Mouse (Mus musculus) mouse embryonic stem cell (cell line): ENCODE measurements around the gene Cldn18.

Source experiments
- in situ Hi-C, 2 experiments: fragments of 300-500 bp; cut with MboI; formaldehyde crosslinking; loops; 1 replicate in 1 of 2; 3 replicates in 1 of 2; pipeline ENCODE4 v1.14.3; 2019 to 2020; ENCODE audit warnings: low sequenced_read_pairs in 2 of 2, low pct_unique_long_range_greater_than_20kb in 1 of 2, mixed read lengths in 1 of 2; ENCODE audit not compliant: unreplicated experiment in 1 of 2

Cldn18 gene

DNA sequence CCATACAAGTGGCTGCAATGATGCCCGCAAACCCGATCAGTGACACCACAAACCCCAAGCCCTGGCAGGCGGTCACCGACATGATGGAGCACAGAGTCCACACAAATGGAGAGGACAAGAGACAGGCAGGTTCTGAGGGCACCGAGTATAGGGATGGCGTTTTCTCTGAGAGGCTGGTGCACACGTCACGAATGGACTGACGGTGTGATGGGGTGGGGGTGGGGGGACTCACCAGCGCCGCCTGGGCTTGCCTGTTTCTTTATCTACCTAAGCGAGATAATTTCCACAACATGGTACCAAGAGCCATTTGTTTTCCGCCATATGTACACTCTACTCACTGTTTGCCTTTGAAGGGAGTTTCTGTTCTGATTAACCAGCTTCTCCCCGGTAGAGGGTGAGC is at the start of gene Cldn18:
TSS of gene Cldn18 (minus strand) at position 134 of the 400 bp plus-strand sequence.
- in situ Hi-C loops: no loop called here

DNA sequence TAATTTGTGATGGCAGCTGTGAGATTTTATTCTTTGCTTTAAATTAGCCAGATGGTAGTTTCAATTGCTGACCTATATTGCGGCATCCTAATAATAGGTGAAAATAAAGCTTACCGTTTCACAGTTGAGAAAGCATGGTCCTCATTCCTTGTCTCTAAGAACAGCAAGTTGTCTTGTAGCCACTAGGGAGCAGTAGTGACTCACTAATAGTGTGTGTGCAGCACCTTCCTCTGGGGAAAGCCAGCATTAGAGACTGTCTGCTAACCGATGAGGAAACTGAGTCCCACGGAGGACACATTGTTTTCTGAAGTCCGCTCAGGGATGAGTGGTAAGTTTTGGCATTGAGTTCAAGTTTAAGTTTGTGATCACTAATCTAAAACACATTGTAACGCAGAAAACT is 46.5 kb upstream of the Cldn18 start:
- in situ Hi-C loops: no loop called here

DNA sequence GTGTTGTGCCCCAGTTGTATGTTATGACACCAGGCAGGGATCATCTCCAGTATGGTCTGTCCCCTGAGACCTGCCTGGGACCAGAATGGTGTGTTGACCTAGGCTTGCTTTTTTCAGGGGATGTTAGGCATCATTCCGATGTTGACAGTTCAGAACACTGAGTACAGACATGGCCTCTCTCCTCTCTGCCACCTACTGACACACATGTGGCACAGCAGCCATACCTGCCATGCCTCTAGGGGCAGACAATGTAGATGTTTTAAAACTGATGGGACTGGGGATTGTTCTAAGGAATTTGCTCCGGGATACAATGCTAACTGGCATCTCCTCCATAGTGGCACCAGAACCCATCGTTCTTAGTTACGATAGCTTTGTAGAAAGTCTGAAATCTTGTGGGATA is 33.2 kb upstream of the Cldn18 start:
- in situ Hi-C loops: no loop called here

DNA sequence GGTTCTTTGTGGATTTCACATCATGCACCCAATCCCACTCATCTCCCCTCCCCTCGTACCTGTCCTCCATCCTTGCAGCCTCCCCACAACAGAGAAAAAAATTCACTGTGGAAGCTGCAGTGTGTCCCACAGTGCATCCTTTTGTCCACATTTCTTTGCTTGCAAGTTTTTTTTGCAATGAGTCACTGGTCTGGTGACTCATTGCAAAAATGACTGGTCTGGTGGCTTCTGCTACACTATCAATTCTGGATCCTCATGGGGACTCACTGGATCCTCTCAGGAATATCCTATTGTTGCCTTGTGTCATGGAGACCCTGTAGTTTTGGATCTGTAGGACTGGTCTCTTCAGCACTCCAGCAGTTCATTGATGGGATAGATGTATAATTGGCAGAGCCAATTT is 31.2 kb upstream of the Cldn18 start:
- in situ Hi-C loops: no loop called here

DNA sequence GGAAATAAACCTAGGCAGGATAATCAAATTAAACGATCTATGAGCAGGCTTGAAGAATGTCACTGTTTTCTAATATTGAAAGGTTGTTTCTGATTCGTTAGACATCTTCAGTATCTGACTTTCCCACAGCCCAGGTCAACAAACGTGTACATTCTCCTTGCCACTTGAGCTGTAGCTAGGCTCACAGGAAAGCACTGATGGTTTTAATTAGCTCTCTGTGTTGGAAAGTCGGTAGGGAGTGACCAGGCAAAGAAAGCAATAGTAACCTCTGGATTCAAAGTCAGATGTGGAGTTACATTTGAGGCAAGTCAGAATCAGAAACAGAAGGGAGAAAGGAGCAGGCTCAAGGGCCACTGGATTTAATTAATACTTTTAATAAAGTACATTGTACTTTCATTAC is 30.7 kb upstream of the Cldn18 start:
- in situ Hi-C loops: no loop called here

DNA sequence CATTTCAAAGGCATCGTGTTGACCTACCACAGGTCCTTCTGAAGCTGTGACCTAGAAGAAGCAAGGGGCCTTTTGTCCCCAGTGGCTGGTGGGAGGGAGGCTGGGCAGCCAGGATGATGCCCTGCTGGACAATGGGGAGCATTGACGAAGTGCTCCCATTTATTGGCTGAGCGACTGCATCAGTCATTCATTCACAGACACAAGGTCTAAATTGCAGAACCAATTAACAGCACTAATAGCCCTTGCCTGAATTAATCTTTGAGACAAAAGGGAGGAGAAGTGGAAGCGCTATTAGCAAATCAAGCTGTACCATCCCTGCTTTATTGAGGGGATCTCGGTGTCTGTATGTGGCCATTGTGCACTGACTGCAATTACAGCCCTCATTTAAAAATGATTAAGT is 27.5 kb upstream of the Cldn18 start:
- in situ Hi-C loops: no loop called here

DNA sequence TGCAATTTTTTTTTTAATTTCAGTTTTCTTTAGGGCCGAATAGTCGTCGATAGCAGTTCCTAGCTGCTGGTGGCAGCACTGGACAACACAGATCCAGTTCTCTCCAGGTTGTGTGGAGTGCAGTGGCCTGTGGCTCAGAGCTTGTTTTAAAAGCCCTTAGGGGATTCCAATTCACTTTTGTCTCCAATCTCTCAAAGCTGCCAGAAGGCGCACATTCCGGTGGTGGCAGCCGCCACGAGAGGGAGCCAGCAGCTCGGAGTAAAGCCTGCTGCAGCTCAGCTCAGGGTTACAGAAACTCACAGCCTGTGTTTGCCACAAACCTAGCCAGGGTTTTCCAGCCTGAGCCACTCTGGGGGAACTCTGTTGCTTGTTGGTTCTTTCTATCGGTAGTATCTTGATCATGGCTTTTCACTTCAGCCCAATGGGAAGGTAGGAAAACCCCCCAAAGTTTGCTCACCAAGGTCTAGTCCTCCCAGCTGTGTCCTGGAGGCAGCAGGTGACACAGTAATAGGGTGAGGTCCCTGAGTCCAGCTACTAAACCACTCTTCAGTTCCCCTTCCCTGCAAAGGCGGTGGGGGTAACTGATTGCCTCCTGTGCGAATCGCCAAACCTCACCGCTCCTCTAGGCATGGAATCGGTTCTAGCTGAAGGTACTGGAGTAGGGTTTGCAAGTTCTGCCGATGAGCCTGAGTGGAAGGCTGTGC is 13.0 kb upstream of the Cldn18 start:
- in situ Hi-C loops: no loop called here

DNA sequence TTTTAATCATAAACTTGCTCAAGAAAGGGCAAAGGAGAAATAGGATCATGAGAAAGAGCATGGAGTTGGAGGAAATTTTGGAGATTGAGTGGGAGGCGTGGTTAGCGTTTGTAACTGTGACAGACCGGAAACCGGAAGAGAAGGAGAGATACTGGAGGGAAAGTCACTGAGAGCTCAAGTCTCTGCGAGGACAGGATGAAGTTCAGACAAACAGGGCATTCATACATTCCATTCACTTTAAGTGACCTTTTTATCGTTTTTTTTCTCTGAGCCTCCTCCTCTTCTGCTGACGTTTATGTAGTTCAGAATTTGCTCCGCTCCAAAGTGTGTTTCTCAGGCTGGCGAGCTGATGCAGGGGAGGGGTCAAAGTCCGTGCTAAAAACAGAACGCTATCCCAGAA is 10.8 kb upstream of the Cldn18 start:
- in situ Hi-C loops: no loop called here

DNA sequence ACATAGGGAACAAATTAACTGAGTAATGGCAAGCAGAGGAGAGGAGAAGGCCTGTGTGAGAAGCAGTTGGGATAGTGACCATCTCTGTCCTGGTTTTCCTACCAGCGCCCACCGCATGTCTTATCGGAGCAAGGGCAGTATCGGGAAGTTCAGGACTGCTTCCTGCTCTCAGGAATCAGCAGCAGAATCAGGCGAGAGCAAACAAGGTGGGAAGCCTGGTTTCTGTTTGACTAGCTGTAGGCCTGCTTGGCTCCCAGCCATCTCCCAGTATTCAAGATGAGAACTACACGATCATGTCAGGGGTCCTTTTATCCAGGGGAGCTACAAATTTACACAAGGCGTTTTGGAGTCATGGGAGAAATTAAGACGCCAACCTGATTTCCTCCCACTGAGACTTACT is 8.2 kb upstream of the Cldn18 start:
- in situ Hi-C loops: no loop called here

DNA sequence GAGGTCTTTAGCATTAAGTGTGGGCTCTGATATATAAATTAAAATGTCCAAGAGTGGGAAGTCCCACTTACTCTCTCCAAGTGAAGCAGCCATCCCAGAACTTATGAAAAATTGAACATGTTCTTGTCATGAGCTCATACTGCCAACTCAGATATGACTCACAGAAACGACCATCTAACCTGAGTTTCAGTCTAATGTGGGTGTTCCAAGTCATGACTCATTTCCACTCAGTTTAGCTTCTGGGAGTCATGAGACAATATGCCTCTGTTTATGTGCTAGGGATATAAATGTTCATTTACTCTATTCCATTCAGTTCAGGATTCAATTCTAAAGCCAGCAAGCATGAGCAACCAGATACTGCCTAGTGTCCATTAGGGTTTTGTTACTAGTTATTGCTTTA is 2.9 kb upstream of the Cldn18 start:
- in situ Hi-C loops: no loop called here

DNA sequence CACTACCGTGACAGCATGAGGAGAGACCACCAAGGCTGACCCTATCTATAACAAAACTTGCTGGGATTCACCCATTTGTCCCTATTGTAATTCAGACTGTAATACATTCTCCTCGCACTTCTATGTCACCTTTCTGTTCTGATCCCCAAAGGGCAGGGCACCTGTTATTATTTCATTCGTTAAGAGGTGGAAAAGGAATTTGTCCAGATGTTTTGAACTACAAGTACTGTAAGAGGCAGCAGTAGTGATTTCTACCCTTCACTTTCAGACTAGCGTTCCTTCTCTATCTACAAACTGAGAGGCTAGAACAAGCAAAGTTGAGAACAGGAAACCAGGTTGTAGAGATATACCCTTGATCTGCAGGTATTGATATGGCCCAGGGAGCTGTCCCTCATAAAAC is 6.8 kb downstream of the Cldn18 start:
- in situ Hi-C loops: no loop called here

DNA sequence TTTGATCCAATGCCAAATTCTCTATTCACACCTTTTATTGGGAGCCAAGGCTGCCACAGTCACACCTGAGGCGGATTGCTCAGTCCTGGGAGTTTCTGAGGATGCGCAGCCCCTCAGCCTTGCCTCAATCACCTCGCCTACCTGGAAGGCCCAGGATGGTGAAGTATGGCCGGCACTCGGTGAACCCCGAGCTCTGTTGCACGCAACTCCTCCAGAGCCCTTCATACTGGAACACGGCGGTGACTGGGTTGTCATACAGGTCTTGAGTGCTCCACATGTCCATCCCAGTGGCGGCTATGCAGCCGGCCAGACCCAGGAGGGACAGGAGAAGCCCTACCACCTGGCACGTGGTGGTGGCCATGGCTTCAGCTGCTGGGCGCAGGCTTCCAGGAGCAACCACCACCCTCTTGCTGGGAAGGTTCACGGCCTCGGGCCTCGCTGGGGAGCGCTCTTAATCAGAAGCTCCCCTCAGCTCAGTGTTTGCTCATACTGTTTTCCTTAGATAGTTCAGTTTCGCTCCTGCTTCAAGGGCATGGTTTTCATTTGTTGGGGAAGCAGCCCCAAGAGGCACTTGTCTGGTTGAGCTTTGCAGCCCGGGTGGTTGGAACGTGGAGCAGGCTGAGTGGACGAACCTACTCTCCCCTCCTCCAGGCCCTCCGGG is 7.3 kb downstream of the Cldn18 start:
- in situ Hi-C loops: no loop called here

DNA sequence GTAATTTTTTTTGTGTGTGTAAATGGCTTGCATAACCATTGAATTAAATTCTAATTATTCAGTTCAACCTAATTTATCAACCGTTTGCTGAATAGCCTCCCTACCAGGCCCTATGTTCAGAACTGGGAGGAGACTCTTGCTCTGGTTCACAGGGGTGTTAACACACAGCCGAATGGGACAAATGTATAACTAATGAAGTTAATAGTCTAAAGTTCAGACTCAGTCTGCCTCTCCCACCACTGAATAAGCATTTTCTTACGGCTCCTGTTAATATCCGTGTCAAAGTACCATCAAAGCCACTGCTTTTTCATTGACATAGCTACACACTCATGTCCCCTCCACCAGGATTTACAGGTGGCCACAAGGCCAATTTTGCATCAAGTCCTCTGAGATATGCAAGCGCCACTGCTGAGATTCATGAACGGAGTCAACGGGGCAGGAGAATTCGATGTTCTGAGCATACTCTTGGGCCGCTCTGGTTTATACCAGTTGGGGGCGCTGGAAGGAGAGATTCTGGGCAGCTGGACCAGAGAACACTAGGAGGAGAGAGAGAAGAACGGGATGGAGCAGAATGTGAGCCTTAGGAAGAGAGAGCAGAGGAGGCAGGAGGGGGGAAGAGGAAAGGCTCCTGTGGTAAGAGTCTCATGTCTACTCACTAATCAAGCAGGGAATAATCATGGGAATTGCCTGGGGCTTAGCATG is 9.5 kb downstream of the Cldn18 start:
- in situ Hi-C loops: no loop called here

DNA sequence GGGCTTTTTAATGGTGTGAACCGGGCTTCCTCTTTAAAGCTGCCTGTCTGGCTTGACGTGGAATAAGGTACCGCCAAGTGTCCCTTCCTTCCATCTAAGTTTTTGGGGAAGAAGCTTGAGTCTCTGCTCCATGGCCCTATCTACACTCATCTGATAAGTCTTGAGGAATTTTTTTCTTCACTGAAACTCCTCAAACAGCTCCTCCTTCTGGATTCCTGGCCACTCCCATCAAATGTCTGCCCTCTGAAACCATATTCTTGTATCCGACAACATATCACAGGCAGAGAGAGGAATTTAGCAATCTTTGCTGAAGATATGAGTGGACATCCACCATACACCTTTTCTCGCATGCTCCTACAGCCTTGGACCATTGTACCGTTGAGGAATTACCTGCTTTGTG is 10.8 kb downstream of the Cldn18 start:
- in situ Hi-C loops: no loop called here

DNA sequence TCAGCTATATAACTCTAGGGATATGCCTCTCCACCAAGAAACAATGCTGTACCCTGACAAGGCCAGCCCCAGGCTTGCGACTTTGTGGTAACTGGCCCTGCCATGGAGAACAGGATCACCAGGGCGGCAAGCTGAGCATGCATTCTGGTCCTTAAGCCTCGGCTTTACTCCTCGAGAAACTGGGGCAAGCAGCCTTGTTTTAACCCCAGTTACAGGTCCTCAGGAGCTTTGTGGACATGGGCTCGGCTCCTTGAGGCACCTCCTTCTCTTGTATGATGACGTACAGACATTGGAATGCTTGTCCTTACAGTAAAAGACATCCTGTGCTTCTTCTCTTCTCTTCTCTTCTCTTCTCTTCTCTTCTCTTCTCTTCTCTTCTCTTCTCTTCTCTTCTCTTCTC is 13.4 kb downstream of the Cldn18 start:
- in situ Hi-C loops: no loop called here

DNA sequence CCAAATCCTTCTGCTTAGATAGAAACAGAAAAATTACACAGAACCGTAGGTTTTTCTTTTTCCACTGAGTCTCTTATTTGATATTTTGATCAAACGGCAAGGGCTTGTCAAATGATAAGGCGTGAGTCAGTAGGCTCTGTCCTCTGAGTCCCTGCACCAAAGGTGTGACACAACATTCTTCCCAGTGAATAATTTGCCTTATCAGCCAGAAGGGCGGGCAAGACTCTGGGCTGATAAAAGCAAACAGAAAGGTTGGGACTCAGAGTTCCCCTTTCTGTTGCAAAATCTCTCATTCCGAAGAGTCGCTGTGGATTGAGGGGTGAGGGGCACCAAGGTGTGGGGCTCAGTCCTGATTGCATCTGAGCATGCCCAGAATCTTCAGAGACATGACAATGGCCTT is 14.9 kb downstream of the Cldn18 start:
- in situ Hi-C loops: no loop called here

DNA sequence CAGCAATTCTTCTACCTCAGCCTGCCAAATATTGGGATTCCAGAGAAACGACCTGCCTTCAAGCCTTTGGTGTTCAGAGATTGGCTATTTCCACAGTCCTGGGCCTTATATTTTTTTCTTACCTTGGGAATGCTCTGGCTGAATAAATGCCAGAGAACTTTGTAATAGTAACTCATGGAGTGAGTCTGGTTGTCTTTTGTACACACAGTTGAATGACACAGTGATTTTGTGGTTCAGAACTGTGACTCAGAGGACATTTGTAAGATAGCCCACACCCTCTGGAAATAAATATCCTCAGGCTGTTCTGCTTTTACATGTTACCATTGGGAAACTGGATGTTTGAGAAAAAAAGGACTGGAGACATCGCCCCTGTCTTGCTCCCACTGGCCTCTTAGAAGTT is 15.9 kb downstream of the Cldn18 start:
- in situ Hi-C loops: no loop called here

DNA sequence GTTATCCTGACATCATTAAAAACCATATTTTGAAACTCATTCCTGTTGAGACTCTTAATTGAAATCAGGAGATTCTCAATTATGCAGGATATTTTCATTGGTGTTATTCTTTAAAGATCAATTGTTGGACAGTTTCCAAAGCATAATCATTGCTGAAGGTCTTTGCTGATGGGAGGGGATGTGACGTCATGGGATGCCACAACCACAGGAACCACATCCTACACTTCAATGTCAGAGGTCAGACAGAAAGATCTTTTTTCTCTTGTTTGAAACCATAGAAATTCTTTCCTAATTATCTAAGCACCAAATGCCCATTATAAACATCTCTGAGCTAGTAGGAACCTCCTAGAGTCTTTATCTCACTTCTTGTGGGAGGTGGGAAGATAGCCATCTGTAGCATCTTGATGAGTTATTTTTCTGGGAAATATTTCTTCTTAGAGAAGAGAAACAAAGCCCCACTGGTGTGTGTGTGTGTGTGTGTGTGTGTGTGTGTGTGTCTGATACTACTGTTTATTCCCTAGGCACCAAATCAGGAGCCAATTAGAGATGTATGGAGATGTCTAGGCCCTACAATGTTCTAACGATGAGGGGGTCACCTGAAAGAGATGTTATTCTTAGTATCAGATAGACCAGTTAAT is 17.2 kb downstream of the Cldn18 start:
- in situ Hi-C loops: no loop called here

DNA sequence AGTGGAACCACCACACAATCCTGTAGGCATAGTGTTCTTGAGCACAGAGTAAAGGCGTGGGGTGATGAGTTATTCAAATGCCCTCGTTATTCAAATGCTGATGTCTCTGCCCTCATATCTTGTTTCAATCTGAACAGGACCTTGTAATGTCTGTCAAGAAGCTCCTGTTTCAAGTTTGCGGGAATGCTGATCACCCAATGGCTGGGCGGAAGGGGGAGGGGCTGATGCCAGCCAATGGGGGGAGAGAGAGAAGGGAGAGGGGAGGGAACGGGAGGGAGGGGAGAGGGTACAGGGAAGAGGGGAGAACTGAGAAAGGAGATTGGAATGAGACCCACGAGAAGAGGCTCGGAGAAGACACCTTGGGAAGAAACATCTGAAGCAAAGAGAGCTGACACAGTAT is 22.1 kb downstream of the Cldn18 start:
- in situ Hi-C loops: no loop called here
